Mouse (Mus musculus) left cerebral cortex, adult 9 months (tissue): ENCODE measurements around the gene Rnd1.

ENCODE experiments used
- DNase-seq, 2 experiments: peaks; one replicate each; pipeline ENCODE4 v3.0.0; 2022; ENCODE audit warnings: low spot score in 2 of 2

Gene Rnd1

GRCm38 (mm10) chr15:98676940-98677728 is at the start of gene Rnd1:
Gene Rnd1 (minus strand): TSS chr15:98677461.
- DNase-seq = peak; percentile 76 to 92

GRCm38 (mm10) chr15:98726746-98727145 is 49.5 kb upstream of the Rnd1 start:
- no peak for DNase-seq

GRCm38 (mm10) chr15:98726079-98726478 is 48.8 kb upstream of the Rnd1 start:
- DNase-seq = no peak

- no peak for DNase-seq
Measured at GRCm38 (mm10) chr15:98724441-98724840, 47.2 kb upstream of the Rnd1 start.

GRCm38 (mm10) chr15:98722854-98723253 is 45.6 kb upstream of the Rnd1 start:
- DNase-seq = no peak

GRCm38 (mm10) chr15:98722191-98722590 is 44.9 kb upstream of the Rnd1 start:
- DNase-seq = no peak

- DNase-seq = no peak
Measured at GRCm38 (mm10) chr15:98717301-98717700, 40.0 kb upstream of the Rnd1 start.

- no peak for DNase-seq
Measured at GRCm38 (mm10) chr15:98714230-98714652, 37.0 kb upstream of the Rnd1 start.

- peak in 1 of 2 experiments; percentile 54 for DNase-seq
Measured at GRCm38 (mm10) chr15:98710442-98710841, 33.2 kb upstream of the Rnd1 start.

- peak; percentile 74 to 94 for DNase-seq
Measured at GRCm38 (mm10) chr15:98707766-98708372, 30.6 kb upstream of the Rnd1 start, which contains the start of gene Ccdc65. Gene Ccdc65 (plus strand): TSS chr15:98708207.

- no peak for DNase-seq
Measured at GRCm38 (mm10) chr15:98704312-98704711, 27.1 kb upstream of the Rnd1 start.

- peak; percentile 70 to 94 for DNase-seq
Measured at GRCm38 (mm10) chr15:98699190-98700105, 22.2 kb upstream of the Rnd1 start.

GRCm38 (mm10) chr15:98696216-98696615 is 19.0 kb upstream of the Rnd1 start:
- DNase-seq = no peak

- no peak for DNase-seq
Measured at GRCm38 (mm10) chr15:98695726-98696125, 18.5 kb upstream of the Rnd1 start.

GRCm38 (mm10) chr15:98692171-98692715 is 15.0 kb upstream of the Rnd1 start:
- DNase-seq = no peak

GRCm38 (mm10) chr15:98691486-98692147 is 14.4 kb upstream of the Rnd1 start:
- peak in 1 of 2 experiments; percentile 42 for DNase-seq

GRCm38 (mm10) chr15:98689682-98690081 is 12.4 kb upstream of the Rnd1 start:
- no peak for DNase-seq

- no peak for DNase-seq
Measured at GRCm38 (mm10) chr15:98685926-98686325, 8.7 kb upstream of the Rnd1 start.

GRCm38 (mm10) chr15:98683746-98684145 is 6.5 kb upstream of the Rnd1 start:
- DNase-seq = no peak

- no peak for DNase-seq
Measured at GRCm38 (mm10) chr15:98683177-98683576, 5.9 kb upstream of the Rnd1 start.

- DNase-seq = no peak
Measured at GRCm38 (mm10) chr15:98681633-98682032, 4.4 kb upstream of the Rnd1 start.
